Mouse (Mus musculus) hindbrain, embryonic 14.5 days (tissue): ENCODE data around the gene 6430571L13Rik. TPM values are rescaled to one million over a fixed set of nuclear protein-coding genes. Genes with fewer than 3 reads are reported as not detected.

ENCODE experiments used
- polyA plus RNA-seq: library from polyadenylated mRNA; unstranded; fragments of >200 nt; fragmentation: Nextera tagmentation; extraction: Ambion mirVana; gene quantifications from 2 replicates; pipeline ENCODE4 v1.2.1, GENCODE M21; 2014

Gene 6430571L13Rik
- polyA plus RNA-seq, 1 experiment from 2014 or later, result 5.4 TPM

Other genes starting within 250 kb of the 6430571L13Rik start
- 25.7 and 27.9 TPM in 2 replicates for gene Dock3, start 108.7 kb upstream of the 6430571L13Rik start, polyA plus RNA-seq
- 1.9 and 2.3 TPM in 2 replicates for gene Mapkapk3, start 50.7 kb upstream of the 6430571L13Rik start, polyA plus RNA-seq
- gene Cish, start 44.6 kb upstream of the 6430571L13Rik start, polyA plus RNA-seq, result 6.0 and 6.7 TPM in 2 replicates
- gene Hemk1, start 2.3 kb upstream of the 6430571L13Rik start, polyA plus RNA-seq, result 16.7 and 19.1 TPM in 2 replicates
- 6.8 and 7.7 TPM in 2 replicates for gene Cacna2d2, start 59.0 kb downstream of the 6430571L13Rik start, polyA plus RNA-seq
- gene Tmem115, start 193.3 kb downstream of the 6430571L13Rik start, polyA plus RNA-seq, result 47.1 and 51.7 TPM in 2 replicates
- gene Cyb561d2, start 201.6 kb downstream of the 6430571L13Rik start, polyA plus RNA-seq, result 44.9 and 49.3 TPM in 2 replicates
- gene Nprl2, start 201.6 kb downstream of the 6430571L13Rik start, polyA plus RNA-seq, result 65.8 and 71.4 TPM in 2 replicates
- gene Zmynd10, start 206.7 kb downstream of the 6430571L13Rik start, polyA plus RNA-seq, result 3.3 TPM in 2 replicates
- gene Rassf1, start 211.0 kb downstream of the 6430571L13Rik start, polyA plus RNA-seq, result 32.6 and 33.5 TPM in 2 replicates
- 115 and 130 TPM in 2 replicates for gene Tusc2, start 222.7 kb downstream of the 6430571L13Rik start, polyA plus RNA-seq
- gene Hyal2, start 227.3 kb downstream of the 6430571L13Rik start, polyA plus RNA-seq, result 71.7 and 76.6 TPM in 2 replicates
- 3.1 and 4.9 TPM in 2 replicates for gene Hyal1, start 236.3 kb downstream of the 6430571L13Rik start, polyA plus RNA-seq
- 14.4 and 16.4 TPM in 2 replicates for gene Naa80, start 238.3 kb downstream of the 6430571L13Rik start, polyA plus RNA-seq
- gene Hyal3, start 240.2 kb downstream of the 6430571L13Rik start, polyA plus RNA-seq, result 0.96 and 1.2 TPM in 2 replicates
- 11.2 and 16.5 TPM in 2 replicates for gene Ifrd2, start 247.0 kb downstream of the 6430571L13Rik start, polyA plus RNA-seq